Mouse (Mus musculus) Patski (cell line): ENCODE results near the gene Cmip. TPM values are rescaled to one million over a fixed set of nuclear protein-coding genes. Genes with fewer than 3 reads are reported as not detected.

Experiments
- ATAC-seq: fragments of 100-300 bp; one replicate; pipeline ENCODE4 v1.8.0; 2021
- CTCF ChIA-PET: fragments of 350-600 bp; sonication (Branson Sonifier 250); formaldehyde crosslinking; loops from one replicate; lab custom pipeline; 2022; ENCODE audit warnings: inconsistent platforms; lab: Charles Lee
- POLR2A ChIA-PET: fragments of 350-600 bp; sonication (Branson Sonifier 250); formaldehyde crosslinking; loops from one replicate; lab custom pipeline; 2022; ENCODE audit warnings: antibody characterized with exemption, inconsistent platforms; lab: Charles Lee
- DNase-seq: peaks from one replicate; pipeline ENCODE4 v3.0.0-alpha.2; 2011; ENCODE audit warnings: low read depth, low spot score
- H3K27me3 ChIP-seq: fragments of 371-371 bp; one replicate; pipeline ENCODE4 v1.5.1; 2021
- CTCF ChIP-seq: fragments of 100-300 bp; IDR thresholded peaks from one replicate; pipeline ENCODE4 v1.5.1; 2021
- in situ Hi-C: fragments of 300-500 bp; cut with MboI; formaldehyde crosslinking; loops from 3 replicates; pipeline ENCODE4 v1.11.1; 2018; ENCODE audit warnings: low pct_unique_long_range_greater_than_20kb, mixed read lengths
- polyA plus RNA-seq: library from polyadenylated mRNA; unstranded; gene quantifications from one replicate; pipeline ENCODE4 v1.2.3, GENCODE M21; 2021

Cmip gene
- polyA plus RNA-seq, 1 experiment from 2014 or later: 63.6 TPM

DNA sequence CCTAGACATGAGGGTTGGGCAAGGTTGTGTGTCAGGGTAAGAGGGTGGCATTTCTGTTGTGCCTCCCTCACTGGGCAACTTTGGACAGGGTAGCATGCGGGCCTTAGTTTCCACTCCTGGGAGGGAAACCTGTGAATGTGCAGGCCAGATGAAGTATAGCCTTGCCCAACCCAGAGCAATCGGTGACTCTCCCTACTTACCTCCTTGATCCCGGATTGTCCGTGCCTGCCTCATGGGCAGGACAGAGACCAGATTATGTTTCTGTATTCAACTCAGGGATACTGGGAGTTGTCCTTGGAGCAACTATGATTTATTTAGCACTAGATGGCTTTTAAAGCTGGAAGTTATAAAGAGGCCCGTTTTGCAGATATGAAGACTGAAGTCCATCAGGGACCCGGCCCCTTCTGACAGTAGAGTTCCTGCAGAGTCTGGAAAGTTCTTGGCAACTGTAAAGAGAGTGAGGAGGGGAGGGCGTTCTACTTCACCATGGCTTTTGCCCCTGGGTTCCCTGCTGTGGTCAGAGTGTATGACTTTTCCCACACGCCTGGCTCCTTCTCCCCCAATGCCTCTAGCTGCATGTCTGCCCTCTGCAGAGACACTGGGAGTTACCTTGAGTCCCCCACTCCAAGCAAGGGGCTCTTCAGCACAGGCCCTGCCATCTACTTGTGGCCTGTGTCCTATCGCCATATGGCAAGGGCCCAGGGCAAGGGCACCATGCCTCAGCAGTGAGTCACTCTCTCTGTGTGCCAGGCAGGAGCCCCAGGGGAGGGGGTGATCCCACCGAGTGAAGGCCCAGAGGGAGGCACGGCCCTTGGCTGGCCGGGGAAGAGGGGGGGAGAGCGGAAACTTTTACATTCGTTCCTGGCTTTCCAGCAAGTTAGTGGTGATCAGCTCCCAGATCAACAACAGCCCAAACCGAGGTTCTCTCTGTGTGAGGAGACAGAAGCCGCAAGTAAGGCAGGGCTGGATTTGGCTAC lies 100.9 kb downstream of the Cmip start:
- peak; percentile 77 for ATAC-seq
- CTCF ChIA-PET: interaction anchor here (0.8 to 1.2 kb wide), 2 partner anchors 9 to 30 kb away, joined by 3 read pairs; no protein-coding TSS in a partner anchor
- in situ Hi-C loops: no loop called here
- POLR2A ChIA-PET: no interaction called here
- H3K27me3 ChIP-seq: no peaks in the 10 kb centered on the region
- no peak for DNase-seq
- no peak for TF ChIP-seq CTCF

DNA sequence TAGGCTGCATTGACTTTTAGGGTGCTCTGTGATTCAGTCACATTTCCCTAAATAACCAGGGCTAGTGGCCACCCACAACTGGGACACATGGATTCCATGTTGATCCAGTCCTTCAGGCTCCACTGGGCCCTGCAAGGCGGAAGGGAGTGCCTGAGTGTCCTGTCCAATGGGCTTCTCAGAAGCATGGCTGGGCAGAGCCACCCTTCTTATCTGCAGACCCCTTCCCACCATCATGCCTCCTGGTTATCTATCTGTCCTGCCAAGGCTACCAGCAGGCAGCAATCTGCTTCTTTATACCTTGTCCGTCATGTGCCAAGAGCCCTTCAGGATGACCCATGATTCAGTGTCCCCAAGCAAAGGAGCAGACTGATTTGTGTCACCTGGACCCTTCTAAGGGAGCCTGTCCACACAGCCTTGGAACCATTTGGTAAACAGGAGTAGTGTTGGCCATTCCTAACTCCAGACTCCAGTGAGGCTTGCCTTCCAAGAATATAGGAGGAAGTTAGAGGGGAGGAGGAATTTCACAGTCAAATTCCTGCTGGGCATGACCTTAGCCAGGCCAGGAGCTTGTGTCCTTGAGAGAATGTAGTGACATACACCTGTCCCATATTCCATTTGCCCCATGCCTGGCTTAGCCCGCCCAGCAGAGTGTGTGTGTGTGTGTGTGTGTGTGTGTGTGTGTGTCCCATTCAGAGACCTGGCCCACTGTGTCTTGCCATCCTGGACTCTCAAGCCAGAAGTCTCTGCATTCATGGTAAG lies 103.5 kb downstream of the Cmip start:
- H3K27me3 ChIP-seq: no peaks in the 10 kb centered on the region
- POLR2A ChIA-PET: no interaction called here
- in situ Hi-C loops: no loop called here
- TF ChIP-seq CTCF: no peak
- ATAC-seq: no peak
- DNase-seq: no peak
- CTCF ChIA-PET: no interaction called here

DNA sequence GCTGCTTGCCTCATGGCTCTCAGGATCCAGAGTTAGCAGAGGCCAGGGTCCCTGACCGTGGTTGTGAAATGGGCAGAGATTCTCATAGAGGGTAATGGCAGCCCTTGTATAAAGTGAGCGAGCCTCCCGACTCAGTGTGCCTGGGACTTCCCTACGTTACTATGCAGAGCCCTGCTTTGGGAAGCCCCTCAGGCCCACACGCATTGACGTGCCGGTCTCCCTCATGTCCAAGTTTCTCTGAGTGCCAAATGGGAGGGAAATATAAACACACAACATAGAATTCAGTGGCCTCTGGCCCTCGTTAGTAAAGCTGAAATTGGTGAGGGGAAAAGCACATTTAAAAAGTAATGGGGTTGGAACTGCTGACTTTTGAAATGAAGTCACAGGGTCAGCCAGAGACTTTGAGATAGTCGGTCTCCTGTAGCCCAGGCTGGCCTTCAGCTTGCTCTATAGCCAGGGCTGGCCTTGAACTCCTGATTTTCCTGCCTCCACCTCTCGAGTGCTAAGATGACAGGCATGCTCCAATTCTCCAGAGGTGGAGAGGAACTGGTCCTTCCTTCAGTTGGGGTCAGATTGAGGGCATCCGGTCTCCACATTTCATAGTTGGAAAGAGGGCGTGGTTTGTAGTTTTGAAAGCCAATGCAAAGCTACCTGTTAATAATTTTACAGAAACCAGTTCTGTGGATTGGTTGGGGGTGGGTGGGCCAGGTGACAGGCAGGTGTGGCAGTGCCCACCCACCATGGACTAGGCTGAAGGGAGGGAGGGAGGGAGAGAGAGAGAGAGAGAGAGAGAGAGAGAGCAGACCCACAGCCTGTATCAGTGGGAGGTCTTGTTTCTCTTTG lies 105.0 kb downstream of the Cmip start:
- in situ Hi-C loops: no loop called here
- CTCF ChIA-PET: interaction anchor here (1.0 kb wide), 1 partner anchor 12 kb away, joined by 3 read pairs; no protein-coding TSS in a partner anchor
- POLR2A ChIA-PET: interaction anchor here (0.7 kb wide), 1 partner anchor 42 kb away, joined by 3 read pairs; no protein-coding TSS in a partner anchor
- DNase-seq (no peak), ATAC-seq (no peak)
- H3K27me3 ChIP-seq: no peaks in the 10 kb centered on the region
- no peak for TF ChIP-seq CTCF

DNA sequence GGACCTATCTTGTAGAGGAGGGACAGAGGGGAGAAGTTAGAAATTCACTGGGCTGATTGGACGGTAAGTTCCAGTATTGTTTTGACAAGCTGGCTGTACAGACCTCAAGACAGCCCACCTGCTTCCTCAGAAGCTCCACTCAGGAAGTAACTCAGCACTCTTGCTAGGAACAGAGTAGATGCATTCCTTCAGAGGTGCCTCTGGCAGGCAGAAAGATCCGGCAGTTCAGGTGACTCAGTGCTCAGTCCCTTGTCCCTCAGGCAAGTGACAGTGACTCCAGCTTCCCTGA lies 105.5 kb downstream of the Cmip start:
- ChIA-PET CTCF (interaction anchor here (1.0 kb wide), 1 partner anchor 12 kb away, joined by 3 read pairs; no protein-coding TSS in a partner anchor), POLR2A (interaction anchor here (0.7 to 1.4 kb wide), 2 partner anchors 22 to 43 kb away, joined by 3 read pairs; no protein-coding TSS in a partner anchor)
- no peaks in the 10 kb centered on the region for H3K27me3 ChIP-seq
- in situ Hi-C loops: no loop called here
- no peak for DNase-seq
- TF ChIP-seq CTCF: no peak
- ATAC-seq: peak; percentile 4

DNA sequence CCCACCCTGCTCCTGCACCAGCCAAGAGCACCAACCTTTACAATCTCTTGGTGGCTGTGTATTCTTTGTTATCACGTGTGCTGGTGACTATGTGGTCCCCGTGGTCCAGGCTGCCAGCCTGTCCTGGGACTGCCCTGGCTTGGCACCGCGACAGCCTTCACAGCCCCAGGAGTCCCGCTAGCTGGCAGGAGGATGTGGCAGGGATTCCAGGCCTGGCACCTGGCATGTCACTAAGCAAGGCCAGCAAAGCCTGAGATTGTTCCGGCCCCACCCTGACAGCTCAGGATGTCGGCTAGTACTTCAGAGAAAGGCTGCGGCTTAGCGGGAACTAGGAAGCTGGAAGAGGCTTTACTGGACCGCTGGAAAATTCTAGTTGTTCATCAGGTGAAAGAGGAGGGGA lies 106.4 kb downstream of the Cmip start:
- POLR2A ChIA-PET: interaction anchor here (0.5 to 1.4 kb wide), 3 partner anchors 9 to 23 kb away, joined by 3 to 4 read pairs (median 3); no protein-coding TSS in a partner anchor
- DNase-seq (no peak), ATAC-seq (no peak)
- CTCF ChIA-PET: interaction anchor here (2.1 kb wide), 1 partner anchor 139 kb away, joined by 5 read pairs; no protein-coding TSS in a partner anchor
- no peaks in the 10 kb centered on the region for H3K27me3 ChIP-seq
- TF ChIP-seq CTCF: no peak
- in situ Hi-C loops: no loop called here

DNA sequence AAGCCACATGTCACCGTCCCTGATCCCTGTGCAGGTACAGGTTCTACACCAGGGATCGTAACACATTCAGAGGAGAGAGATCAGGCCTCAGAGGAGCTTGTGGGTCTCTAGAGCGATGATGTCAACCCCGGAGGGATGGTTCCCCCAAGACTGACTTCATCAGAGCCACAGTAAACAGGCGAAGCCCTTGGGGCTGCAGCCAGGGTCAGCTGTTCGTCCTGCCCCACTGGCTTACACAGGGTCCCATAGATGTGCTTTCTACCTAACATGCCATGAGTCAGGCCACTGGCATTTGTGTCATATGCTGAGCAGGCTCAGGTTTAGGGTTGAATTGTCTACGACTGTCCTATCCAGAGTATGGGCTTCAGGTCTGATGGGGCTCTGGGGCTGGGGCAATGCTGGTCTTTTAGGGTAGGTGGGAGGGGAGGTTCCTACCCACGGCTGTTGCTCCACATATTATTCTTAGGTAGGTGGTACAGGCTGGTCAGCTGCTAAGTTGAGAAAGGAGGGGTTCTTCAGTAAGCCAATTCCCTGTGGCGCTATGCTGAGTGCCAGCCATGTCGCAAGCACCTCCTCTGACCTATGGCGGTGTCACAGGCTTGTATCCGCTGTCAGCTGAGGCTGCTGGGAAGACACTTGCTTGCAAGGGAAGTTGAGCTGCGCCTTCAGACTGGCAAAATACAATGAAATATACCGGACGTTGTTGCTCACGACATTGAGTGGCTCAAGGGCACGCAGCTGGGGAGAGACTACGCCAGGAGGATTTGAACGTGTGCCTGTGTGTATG lies 107.7 kb downstream of the Cmip start:
- POLR2A ChIA-PET: interaction anchor here (0.7 kb wide), 1 partner anchor 17 kb away, joined by 3 read pairs; no protein-coding TSS in a partner anchor
- in situ Hi-C loops: no loop called here
- no peaks in the 10 kb centered on the region for H3K27me3 ChIP-seq
- DNase-seq (no peak), ATAC-seq (peak; percentile 29)
- no peak for TF ChIP-seq CTCF
- CTCF ChIA-PET: interaction anchor here (2.1 kb wide), 1 partner anchor 140 kb away, joined by 5 read pairs; no protein-coding TSS in a partner anchor

DNA sequence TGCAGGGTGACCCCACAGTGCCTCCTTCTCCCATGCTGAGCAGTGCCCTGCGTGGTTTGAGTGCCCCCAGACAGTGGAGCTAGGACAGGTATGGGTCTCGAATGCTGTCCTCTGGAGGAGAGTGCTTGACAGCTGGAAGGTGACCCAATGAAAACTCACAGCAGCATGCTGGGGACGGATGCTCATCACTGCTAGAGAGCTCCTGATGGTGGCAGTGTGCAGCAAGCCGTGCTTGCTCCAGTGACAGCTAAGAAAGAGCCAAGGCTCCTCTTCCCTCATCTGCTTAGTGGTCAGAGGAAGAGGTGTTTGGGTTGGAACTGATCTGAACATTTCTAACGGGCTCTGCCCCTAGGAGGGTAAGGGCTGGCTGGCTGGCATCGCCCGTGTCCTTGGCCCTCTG lies 109.6 kb downstream of the Cmip start:
- TF ChIP-seq CTCF: no peak
- no peaks in the 10 kb centered on the region for H3K27me3 ChIP-seq
- in situ Hi-C loops: no loop called here
- ATAC-seq (no peak), DNase-seq (no peak)
- CTCF ChIA-PET: interaction anchor here (0.8 kb wide), 1 partner anchor 13 kb away, joined by 3 read pairs; no protein-coding TSS in a partner anchor
- POLR2A ChIA-PET: interaction anchor here (0.9 kb wide), 1 partner anchor 110 kb away, joined by 4 read pairs; the partner anchor contains the start of gene Cmip

DNA sequence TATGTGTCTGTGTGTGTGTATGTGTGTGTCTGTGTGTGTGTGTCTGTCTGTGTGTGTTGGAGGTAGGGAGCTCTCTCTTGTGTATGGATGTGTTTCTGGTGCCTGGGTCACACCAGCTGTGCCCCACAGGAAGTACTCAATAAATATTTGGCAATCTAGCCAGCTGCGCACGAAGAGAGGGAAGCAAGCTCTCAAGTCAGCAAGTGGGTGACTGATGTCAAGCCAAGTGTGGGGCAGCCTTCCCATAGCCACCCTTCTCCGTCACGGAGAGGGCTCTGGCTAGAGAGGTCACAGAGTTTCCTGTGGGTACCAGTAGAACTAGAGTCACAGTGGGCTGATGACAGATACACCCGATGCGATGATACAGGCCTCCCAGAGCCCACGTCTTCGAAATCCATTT lies 110.6 kb downstream of the Cmip start:
- DNase-seq (no peak), ATAC-seq (no peak)
- TF ChIP-seq CTCF: no peak
- H3K27me3 ChIP-seq: no peaks in the 10 kb centered on the region
- POLR2A ChIA-PET: no interaction called here
- CTCF ChIA-PET: no interaction called here
- in situ Hi-C loops: no loop called here

DNA sequence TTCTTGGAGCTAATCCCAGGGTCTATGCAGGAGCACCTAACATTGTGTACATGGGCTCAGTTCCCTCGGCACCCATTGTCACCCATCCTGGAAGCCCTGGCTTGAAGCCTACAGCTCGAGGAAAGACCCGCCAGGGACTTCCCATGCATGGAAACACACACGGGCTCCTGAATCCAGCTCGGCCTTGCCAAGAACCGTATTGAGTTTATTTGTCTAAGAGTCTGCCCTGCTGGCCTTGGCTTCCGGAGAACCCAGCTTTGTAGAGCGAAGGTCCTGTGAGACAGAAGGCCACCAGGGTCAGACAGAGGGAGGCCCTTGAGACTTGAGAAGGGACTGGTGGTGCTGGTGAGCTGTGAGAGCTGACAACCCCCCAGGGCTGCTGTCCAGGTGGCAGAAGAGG lies 111.9 kb downstream of the Cmip start:
- DNase-seq (no peak), ATAC-seq (no peak)
- no peak for TF ChIP-seq CTCF
- POLR2A ChIA-PET: interaction anchor here (0.8 kb wide), 1 partner anchor 80 kb away, joined by 3 read pairs; no protein-coding TSS in a partner anchor
- in situ Hi-C loops: no loop called here
- CTCF ChIA-PET: no interaction called here
- no peaks in the 10 kb centered on the region for H3K27me3 ChIP-seq
